Mouse (Mus musculus) heart, postnatal 4 days (tissue): ENCODE measurements around the gene Ifi27. TPM values are rescaled to one million over a fixed set of nuclear protein-coding genes. Genes with fewer than 3 reads are reported as not detected.
A peak's percentile ranks its signal among the peaks of the same experiment; 100 is the strongest.
"Not testable (repeated sequence)": the region's sequence is repeated elsewhere in the genome, so short reads cannot be mapped to it uniquely, and the experiment has no call there.

ENCODE experiments used
- DNase-seq: peaks from one replicate; pipeline ENCODE4 v3.0.0; 2021
- total RNA-seq, 2 experiments: library from RNA; stranded (reverse); gene quantifications; 2 replicates each; pipeline ENCODE4 v1.2.3; 2021

Gene Ifi27
- total RNA-seq, 2 experiments from 2014 or later: 42.7 to 45.6 TPM

DNA sequence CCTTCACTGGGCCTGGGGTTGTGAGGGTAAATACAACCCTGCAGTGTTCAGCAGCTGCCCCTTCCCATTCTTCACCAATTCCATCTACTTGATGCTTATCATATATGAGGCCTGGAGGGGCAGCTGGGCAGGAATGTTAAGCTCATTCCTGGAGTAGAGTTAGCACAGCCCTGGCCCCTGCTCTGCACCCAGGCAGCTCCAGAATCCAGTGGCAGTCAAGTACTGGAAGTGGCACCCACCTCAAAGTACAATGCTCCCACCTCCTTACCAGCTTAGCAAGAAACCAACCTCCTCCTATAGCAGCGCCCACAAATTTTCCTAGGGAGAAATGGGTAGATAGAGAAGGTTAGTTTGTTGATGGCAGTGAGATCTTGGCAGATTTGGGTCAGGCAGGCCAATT is 22.7 kb downstream of the Ifi27 start:
- DNase-seq: not testable (repeated sequence)

DNA sequence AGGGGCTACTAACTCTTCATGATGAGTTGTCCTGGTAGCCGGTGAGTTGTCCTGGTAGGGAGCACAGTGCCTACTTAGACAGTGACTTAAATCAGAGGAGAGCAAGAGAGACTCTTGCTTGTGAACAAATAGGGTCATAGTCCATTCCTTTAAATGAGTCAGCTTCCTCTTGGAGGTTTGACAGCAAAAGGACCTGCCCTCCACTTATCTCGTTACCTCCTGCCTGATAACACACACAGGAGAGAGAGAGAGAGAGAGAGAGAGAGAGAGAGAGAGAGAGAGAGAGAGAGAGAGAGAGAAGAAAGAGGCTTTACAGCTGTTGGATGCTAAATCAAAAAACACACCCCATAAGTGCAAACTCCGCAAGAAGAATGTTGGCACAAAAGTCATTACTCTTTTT is 23.1 kb downstream of the Ifi27 start, which contains the start of gene Ifi27l2b:
Gene Ifi27l2b (minus strand): TSS at position 84 of the 400 bp plus-strand sequence.
- DNase-seq: no peak

DNA sequence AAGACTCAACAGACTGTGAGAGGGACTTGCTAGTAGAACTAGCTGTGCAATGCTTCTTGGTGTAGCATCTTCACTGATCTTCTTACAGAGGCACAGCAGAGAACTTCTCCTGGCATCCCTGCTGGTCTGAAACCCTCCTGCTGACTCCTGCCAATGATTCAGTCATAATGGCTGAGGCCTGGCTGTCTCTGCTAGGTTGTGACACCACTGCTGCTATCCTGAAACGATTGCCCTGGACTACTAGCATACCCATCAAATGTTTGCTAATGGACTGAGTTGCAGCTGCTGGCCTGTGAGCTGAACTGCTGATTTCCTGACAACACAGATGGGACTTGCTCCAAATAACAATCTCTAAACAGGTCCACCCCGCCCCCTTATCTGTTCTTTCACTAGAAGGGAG is 40.5 kb downstream of the Ifi27 start:
- no peak for DNase-seq

DNA sequence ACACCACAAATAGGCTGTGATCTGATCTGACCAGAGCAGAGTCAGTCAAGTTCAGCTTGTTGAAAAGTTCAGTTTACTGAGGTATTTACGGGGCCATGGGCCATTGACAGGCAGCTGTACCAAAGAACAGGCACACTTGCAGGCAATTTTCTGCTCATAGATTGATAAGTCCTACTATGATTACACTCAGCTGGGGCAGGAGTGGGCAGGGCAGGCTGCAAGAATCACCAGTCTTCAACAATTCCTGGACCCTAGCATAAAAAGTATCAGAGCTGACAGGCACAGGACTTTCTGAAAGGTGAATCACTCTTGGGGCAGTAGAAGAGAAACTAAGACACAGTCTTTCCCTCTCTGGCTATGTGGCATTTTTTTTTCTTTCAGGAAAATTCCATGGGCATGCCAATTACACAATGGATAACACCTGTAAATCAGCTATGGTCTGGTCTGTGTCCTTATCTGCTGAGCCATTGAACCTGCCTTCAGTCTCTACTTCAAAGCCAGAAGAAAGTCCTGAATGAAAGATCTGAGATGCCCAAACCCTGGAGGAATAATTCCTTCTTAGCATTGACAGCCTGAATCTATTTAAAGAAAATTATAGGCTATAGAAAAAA is 42.9 kb downstream of the Ifi27 start:
- no peak for DNase-seq

DNA sequence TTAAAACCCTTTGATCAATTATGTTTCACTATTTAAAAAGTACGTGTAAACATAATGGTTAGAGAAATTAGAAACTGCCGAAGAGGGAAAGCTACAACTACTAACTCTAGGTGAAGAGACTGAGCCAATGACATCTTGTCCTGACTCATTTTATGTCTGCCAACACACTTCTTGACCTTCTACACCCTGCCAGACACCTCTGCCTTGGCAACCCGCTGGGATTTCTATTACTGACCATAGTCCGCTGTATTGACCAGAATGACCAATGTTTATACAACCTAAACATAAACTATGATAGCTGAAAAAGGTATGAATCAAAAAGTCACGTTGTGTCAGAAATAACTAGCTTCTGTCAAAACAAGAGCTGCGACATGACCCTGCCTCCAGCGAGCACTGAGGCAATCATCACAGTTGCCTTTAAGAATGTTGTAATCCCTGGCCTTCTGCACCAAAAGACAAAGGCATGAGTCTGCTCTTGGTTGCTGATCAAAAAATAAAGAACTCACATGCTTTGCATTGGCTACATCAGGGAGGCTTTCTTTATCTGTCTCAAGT is 43.5 kb downstream of the Ifi27 start:
- no peak for DNase-seq

DNA sequence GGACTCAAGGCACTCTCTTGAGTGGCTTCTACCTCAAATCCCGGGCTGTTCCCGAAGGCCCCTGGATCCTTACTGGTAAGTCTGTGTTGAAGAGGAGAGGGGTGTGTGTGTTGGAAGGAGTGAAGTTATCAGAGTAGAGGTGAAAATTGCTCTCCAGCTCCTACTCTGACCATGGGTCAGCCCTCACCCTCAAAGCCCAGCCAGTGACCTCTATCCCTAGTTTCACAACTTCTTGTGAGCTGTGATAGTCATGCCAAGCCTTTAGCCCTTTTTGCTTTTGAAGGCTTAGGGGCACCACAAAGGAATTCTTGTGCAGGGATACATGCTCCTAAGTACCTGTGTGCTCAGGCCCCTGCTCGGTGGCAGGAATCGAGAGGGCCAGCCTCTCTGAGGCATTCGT is 47.7 kb downstream of the Ifi27 start:
- DNase-seq: no peak

DNA sequence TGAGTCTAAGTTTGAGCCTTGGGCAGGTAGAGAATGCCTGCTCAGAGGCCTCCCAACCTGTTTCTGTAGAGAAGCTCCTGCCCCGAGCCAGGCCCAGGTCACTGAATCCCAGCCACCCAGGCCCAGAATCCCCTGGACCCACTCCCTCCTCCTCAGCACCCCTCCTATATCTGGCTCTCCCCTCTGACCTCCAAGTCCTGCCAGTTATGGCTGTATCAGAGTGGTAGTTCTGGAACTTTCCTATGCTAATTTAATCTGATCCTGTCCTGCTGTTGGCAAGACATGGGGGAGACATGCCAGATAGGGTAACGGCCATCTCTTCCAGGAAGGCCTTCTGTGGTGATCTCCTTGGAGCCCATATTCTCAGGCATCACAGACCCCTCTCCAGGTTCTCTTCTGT is 48.8 kb downstream of the Ifi27 start:
- no peak for DNase-seq

DNA sequence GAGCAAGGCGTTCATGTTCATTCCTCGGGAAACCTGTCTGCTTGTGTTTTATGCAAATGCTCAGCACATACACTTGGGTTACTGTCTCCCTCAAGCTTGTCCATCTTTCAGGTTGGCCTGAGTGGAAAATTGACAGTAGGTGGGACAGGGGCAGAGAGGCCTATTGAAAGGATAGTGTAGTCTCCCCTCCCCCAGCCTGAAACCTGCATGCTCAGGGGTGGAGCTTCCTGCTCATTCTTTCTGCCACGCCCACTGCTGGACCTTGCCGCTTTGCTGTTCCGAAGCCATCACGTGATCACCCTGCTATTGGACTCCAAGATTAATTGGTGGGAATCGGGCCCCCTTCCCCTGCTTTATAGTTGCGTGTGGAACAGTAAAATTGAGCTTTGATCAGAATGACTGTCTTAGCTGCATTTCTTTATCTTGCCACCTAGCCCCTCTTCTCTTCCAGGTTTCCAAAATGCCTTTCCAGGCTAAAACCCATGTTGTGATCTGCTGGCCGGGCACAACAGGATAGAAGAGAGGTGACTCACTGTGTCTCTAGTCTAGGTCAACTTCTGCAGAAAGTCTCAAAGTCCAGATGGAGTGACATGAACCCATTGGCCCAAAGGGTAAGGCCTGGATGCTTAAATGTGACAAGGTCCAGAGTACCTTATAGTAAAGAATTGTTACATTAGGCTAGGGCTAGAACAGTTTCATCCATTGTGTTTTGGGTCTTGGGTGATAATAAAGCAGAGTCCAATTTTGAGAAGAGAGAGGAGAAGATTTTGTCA is 50.4 kb downstream of the Ifi27 start:
- DNase-seq: not testable (repeated sequence)

DNA sequence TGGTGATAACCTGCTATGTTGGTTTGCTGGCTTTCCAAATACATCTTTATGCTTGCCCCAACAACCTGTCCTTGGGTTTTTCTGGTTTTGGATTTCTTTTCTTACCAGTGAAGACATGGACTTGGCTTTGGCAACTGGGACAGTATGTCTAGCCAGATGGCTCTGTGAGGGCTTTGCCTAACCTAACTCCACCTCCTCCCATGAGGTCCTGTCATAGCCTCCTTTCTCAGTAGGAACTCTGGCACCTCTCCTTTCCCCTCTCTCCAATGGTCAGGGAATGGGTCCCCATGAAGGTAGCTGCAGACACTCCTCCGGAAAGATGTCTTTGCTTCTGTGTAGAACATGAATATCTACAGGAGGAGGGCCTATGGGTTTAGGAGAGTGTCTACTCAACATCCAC is 52.7 kb downstream of the Ifi27 start:
- no peak for DNase-seq

DNA sequence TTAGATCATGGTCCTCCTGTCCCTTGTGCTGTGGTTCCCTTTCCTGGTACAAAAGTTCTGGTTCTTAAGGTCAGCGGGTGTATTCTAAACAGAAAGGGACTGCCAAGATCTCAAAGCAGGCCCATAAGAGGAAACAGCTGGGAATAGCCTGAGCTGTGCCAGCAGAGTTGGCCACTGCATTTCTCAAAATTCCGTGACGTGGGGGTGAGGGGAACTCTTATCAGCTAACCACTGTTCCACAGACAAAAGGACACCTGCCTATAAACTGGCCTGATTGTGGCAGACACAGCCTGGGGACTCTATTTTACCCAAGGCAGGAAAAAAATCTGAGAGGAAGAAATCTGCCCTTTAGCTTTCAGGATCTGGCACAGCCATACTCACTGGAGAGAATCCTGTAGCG is 53.3 kb downstream of the Ifi27 start:
- DNase-seq: peak; percentile 65

DNA sequence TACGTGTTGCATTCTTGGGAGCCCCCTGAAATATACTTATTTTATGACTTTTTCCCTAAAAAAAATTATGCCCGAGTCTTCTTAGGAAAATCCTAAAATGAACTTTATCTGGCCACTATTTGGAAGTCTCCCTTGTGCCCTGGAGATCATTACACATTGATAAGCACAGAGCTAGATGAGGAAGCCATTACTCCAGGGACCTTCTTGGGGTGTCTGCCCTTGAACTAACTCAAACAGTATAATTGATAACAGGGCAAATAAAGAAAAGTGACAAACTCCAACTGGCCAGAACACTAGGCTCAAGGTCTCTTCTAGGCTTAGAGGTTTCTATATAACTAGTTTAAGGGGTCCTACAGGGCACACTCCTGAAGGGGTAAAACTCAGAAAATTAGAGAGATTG is 53.7 kb downstream of the Ifi27 start:
- DNase-seq: no peak

Other genes starting within 250 kb of the Ifi27 start
- gene Prima1, start 192.1 kb upstream of the Ifi27 start, total RNA-seq: under 1 TPM; 0.62 to 0.65 TPM
- gene Fam181a, start 123.2 kb upstream of the Ifi27 start, total RNA-seq: not detected
- 100 to 1,000 TPM; 330 to 353 TPM for gene Asb2, start 78.2 kb upstream of the Ifi27 start, total RNA-seq
- gene Otub2, start 45.5 kb upstream of the Ifi27 start, total RNA-seq: 1 to 10 TPM; 3.7 to 4.2 TPM
- 1 to 10 TPM; 2.5 to 3.3 TPM for gene 9330161L09Rik, start 26.4 kb upstream of the Ifi27 start, total RNA-seq
- 10 to 100 TPM; 81.7 to 85.4 TPM for gene Ddx24, start 8.4 kb upstream of the Ifi27 start, total RNA-seq
- 1 to 10 TPM; 6.6 to 8.9 TPM for gene Ifi27l2a, start 9.5 kb downstream of the Ifi27 start, total RNA-seq
- not detected for gene Ifi27l2b, start 23.0 kb downstream of the Ifi27 start, total RNA-seq
- gene Ppp4r4, start 98.1 kb downstream of the Ifi27 start, total RNA-seq: under 1 TPM; 0.29 to 0.33 TPM
- gene Serpina10, start 197.2 kb downstream of the Ifi27 start, total RNA-seq: not detected
- gene Serpina6, start 223.0 kb downstream of the Ifi27 start, total RNA-seq: not detected
- not detected for gene Serpina16, start 241.9 kb downstream of the Ifi27 start, total RNA-seq